Mouse (Mus musculus): Measurements from ENCODE around the gene Nutf2. TPM values are rescaled to one million over a fixed set of nuclear protein-coding genes. Genes with fewer than 3 reads are reported as not detected.
A peak's percentile ranks its signal among the peaks of the same experiment; 100 is the strongest.

Nutf2 gene
- total and polyA plus RNA-seq, 3 experiments, result 11.2 to 223 (median 144) TPM

GRCm38 (mm10) chr8:105861951-105862350 lies 1.6 kb downstream of the Nutf2 start (continued):
- no peak for TF ChIP-seq POLR2AphosphoS2 (IDR thresholded peaks at IDR 0.05; ENCODE audit: low read depth, low read length)

- peak; percentile 22 to 73; a peak in 2 of 4 replicates for TF ChIP-seq CTCF (conservative IDR thresholded peaks at IDR 0.05 in 1 of 2, IDR thresholded peaks at IDR 0.05 in 1 of 2; ENCODE audit: low read depth in 2 of 2, low read length in 2 of 2)
- TF ChIP-seq MYC (IDR thresholded peaks at IDR 0.05; ENCODE audit: low read depth, low read length), result peak; percentile 40; the same call in 1 of the 2 replicates
- peak; percentile 33 for TF ChIP-seq SMC3 (IDR thresholded peaks at IDR 0.05; ENCODE audit: low read depth, low read length)
- no peak for TF ChIP-seq KAT2A (IDR thresholded peaks at IDR 0.05; ENCODE audit: insufficient replicate concordance, low read length)
- TF ChIP-seq HCFC1 (IDR thresholded peaks at IDR 0.05; ENCODE audit: low read depth, low read length), result no peak
- dilution Hi-C loops (cut with MboI; ENCODE audit: extremely low pct_ligation_motif_present, extremely low pct_unique_long_range_greater_than_20kb, low sequenced_read_pairs) (no loop called here), in situ Hi-C loops (cut with MboI; ENCODE audit: low pct_ligation_motif_present, low pct_unique_long_range_greater_than_20kb, low sequenced_read_pairs) (no loop called here)
- no peak overlapping the region for H3K9ac ChIP-seq (ENCODE audit: insufficient read depth, low read depth)
- H3K79me2 ChIP-seq (replicated peaks; ENCODE audit: control insufficient read depth, extremely low read depth, insufficient read depth, poor library complexity, severe bottlenecking), result peaks cover 95% of the 10 kb centered on the region
- peak; percentile 32 for DNase-seq (ENCODE audit: extremely low read depth)
- H3K4me1 ChIP-seq (ENCODE audit: control insufficient read depth in 1 of 2, insufficient read depth in 2 of 2), result peaks cover 4 to 38% of the 10 kb centered on the region in 2 experiments; a peak in 2 of 4 replicates
- no peak overlapping the region for H3K27ac ChIP-seq (ENCODE audit: insufficient read depth, low read depth)
- no peak overlapping the region for H3K4me2 ChIP-seq (ENCODE audit: insufficient read depth, low read depth, poor library complexity, severe bottlenecking)
- no peaks in the 10 kb centered on the region for H3K27me3 ChIP-seq (replicated peaks)
- no peak overlapping the region for H3K4me3 ChIP-seq (replicated peaks in 1 of 3; ENCODE audit: low read depth in 2 of 3, low read length in 2 of 3, poor library complexity in 1 of 3)
- H3K36me3 ChIP-seq (replicated peaks in 1 of 2; ENCODE audit: control insufficient read depth in 1 of 2, insufficient read depth in 1 of 2, low read length in 1 of 2), result peaks cover 39 to 82% of the 10 kb centered on the region in 2 experiments
- no peaks in the 10 kb centered on the region for H3K9me3 ChIP-seq (replicated peaks; ENCODE audit: low read length)
Observed at GRCm38 (mm10) chr8:105866364-105867029, 6.1 kb downstream of the Nutf2 start.

- Histone ChIP-seq H3K9me3 (replicated peaks; ENCODE audit: low read length) (no peaks in the 10 kb centered on the region), H3K4me3 (replicated peaks in 1 of 3; ENCODE audit: low read depth in 2 of 3, low read length in 2 of 3, poor library complexity in 1 of 3) (no peak overlapping the region), H3K36me3 (replicated peaks in 1 of 2; ENCODE audit: control insufficient read depth in 1 of 2, insufficient read depth in 1 of 2, low read length in 1 of 2) (peaks cover 56 to 91% of the 10 kb centered on the region in 2 experiments), H3K27me3 (replicated peaks) (no peaks in the 10 kb centered on the region), H3K27ac (ENCODE audit: insufficient read depth, low read depth) (peak overlapping the region; percentile 41), H3K9ac (ENCODE audit: insufficient read depth, low read depth) (no peak overlapping the region), H3K4me2 (ENCODE audit: insufficient read depth, low read depth, poor library complexity, severe bottlenecking) (no peak overlapping the region), H3K79me2 (replicated peaks; ENCODE audit: control insufficient read depth, extremely low read depth, insufficient read depth, poor library complexity, severe bottlenecking) (peaks cover 55% of the 10 kb centered on the region), H3K4me1 (ENCODE audit: control insufficient read depth in 1 of 2, insufficient read depth in 2 of 2) (peaks cover 8 to 31% of the 10 kb centered on the region in 2 experiments; a peak in 3 of 4 replicates)
- TF ChIP-seq EP300 (IDR thresholded peaks at IDR 0.05; ENCODE audit: low read length), result no peak
- TF ChIP-seq USF2 (conservative IDR thresholded peaks at IDR 0.05; ENCODE audit: low read depth, low read length), result no peak
- no peak for TF ChIP-seq CTCF (conservative IDR thresholded peaks at IDR 0.05 in 1 of 2, IDR thresholded peaks at IDR 0.05 in 1 of 2; ENCODE audit: low read depth in 2 of 2, low read length in 2 of 2)
- no peak for TF ChIP-seq IRF4 (IDR thresholded peaks at IDR 0.05; ENCODE audit: low read depth, low read length)
- no peak for TF ChIP-seq ETS1 (conservative IDR thresholded peaks at IDR 0.05; ENCODE audit: low read depth, low read length)
- TF ChIP-seq GABPA (IDR thresholded peaks at IDR 0.05; ENCODE audit: insufficient replicate concordance, low read depth, low read length), result no peak
- no peak for TF ChIP-seq CHD1 (IDR thresholded peaks at IDR 0.05; ENCODE audit: low read depth, low read length)
- TF ChIP-seq NRF1 (IDR thresholded peaks at IDR 0.05; ENCODE audit: low read depth, low read length), result no peak
- TF ChIP-seq ZC3H11A (IDR thresholded peaks at IDR 0.05; ENCODE audit: low read depth, low read length), result no peak
- no peak for TF ChIP-seq NELFE (IDR thresholded peaks at IDR 0.05; ENCODE audit: low read depth, low read length)
- TF ChIP-seq RAD21 (IDR thresholded peaks at IDR 0.05; ENCODE audit: low read depth, low read length), result no peak
- TF ChIP-seq SMC3 (IDR thresholded peaks at IDR 0.05; ENCODE audit: low read depth, low read length), result no peak
- TF ChIP-seq ZKSCAN1 (IDR thresholded peaks at IDR 0.05; ENCODE audit: borderline replicate concordance, low read depth, low read length), result no peak
- no peak for TF ChIP-seq ZNF384 (IDR thresholded peaks at IDR 0.05; ENCODE audit: low read depth, low read length)
- TF ChIP-seq MEF2A (IDR thresholded peaks at IDR 0.05; ENCODE audit: borderline replicate concordance, low read depth, low read length), result no peak
- dilution Hi-C loops (cut with MboI; ENCODE audit: extremely low pct_ligation_motif_present, extremely low pct_unique_long_range_greater_than_20kb, low sequenced_read_pairs) (no loop called here), in situ Hi-C loops (cut with MboI; ENCODE audit: low pct_ligation_motif_present, low pct_unique_long_range_greater_than_20kb, low sequenced_read_pairs) (no loop called here)
- peak; percentile 27 for DNase-seq (ENCODE audit: extremely low read depth)
Observed at GRCm38 (mm10) chr8:105874301-105874700, 13.9 kb downstream of the Nutf2 start.
